Mouse (Mus musculus) forebrain, embryonic 14.5 days (tissue): ENCODE results near the gene Map4k5. TPM values are rescaled to one million over a fixed set of nuclear protein-coding genes. Genes with fewer than 3 reads are reported as not detected.

Source experiments
- ATAC-seq: fragments of 200-750 bp; cut with Nextera tagmentation; 2 replicates; pipeline ENCODE4 v1.8.0; 2017; ENCODE audit warnings: mild to moderate bottlenecking, moderate library complexity
- DNase-seq: peaks from one replicate; pipeline ENCODE4 v3.0.0-alpha.2; 2015; ENCODE audit warnings: low spot score
- H3K27ac ChIP-seq: fragments of 300-500 bp; sonication (generic); 2 replicates; pipeline ENCODE4 v1.5.1; 2014; ENCODE audit warnings: low read depth, mild to moderate bottlenecking, control low read depth, low read length, moderate library complexity
- H3K27me3 ChIP-seq: fragments of 300-500 bp; sonication (generic); replicated peaks from 2 replicates; pipeline ENCODE4 v1.6.1; 2014; ENCODE audit warnings: low read length, control low read depth, mixed read lengths; ENCODE audit not compliant: control insufficient read depth, insufficient read depth
- H3K36me3 ChIP-seq: fragments of 300-500 bp; sonication (generic); 2 replicates; pipeline ENCODE4 v1.6.1; 2014; ENCODE audit warnings: low read length, control low read depth; ENCODE audit not compliant: control insufficient read depth, insufficient read depth
- H3K4me1 ChIP-seq: fragments of 300-500 bp; sonication (generic); 2 replicates; pipeline ENCODE4 v1.6.1; 2014; ENCODE audit warnings: antibody characterized with exemption, low read length, control low read depth; ENCODE audit not compliant: control insufficient read depth, insufficient read depth
- H3K4me2 ChIP-seq: fragments of 300-500 bp; sonication (generic); 2 replicates; pipeline ENCODE4 v1.6.1; 2014; ENCODE audit warnings: mild to moderate bottlenecking, control low read depth, low read length
- H3K4me3 ChIP-seq: fragments of 300-500 bp; sonication (generic); 2 replicates; pipeline ENCODE4 v1.5.1; 2014; ENCODE audit warnings: low read depth, low read length, control low read depth
- H3K9ac ChIP-seq: fragments of 300-500 bp; sonication (generic); 2 replicates; pipeline ENCODE4 v1.6.1; 2014; ENCODE audit warnings: mild to moderate bottlenecking, low read length, control low read depth, moderate library complexity
- H3K9me3 ChIP-seq: fragments of 300-500 bp; sonication (generic); replicated peaks from 2 replicates; pipeline ENCODE4 v1.6.1; 2016; ENCODE audit warnings: low read length, control low read depth, mixed read lengths; ENCODE audit not compliant: control insufficient read depth
- WGBS: fragments of 180-500 bp; shearing (Covaris S2); extraction: QIAGEN DNeasy Blood & Tissue Kit; methylation state at CpG from one replicate; pipeline ENCODE4 v1.1.7; 2014; 5-methylcytosine and 5-hydroxymethylcytosine counted together
- polyA plus RNA-seq: library from polyadenylated mRNA; unstranded; fragments of >200 nt; fragmentation: Nextera tagmentation; extraction: Ambion mirVana; gene quantifications from 2 replicates; pipeline ENCODE4 v1.2.1, GENCODE M21; 2014

Gene Map4k5
- polyA plus RNA-seq, 1 experiment from 2014 or later, result 30.5 TPM

- peaks cover 69% of the 10 kb centered on the region for H3K36me3 ChIP-seq
Measured at GRCm38 (mm10) chr12:69812986-69813385, 80.0 kb downstream of the Map4k5 start.

GRCm38 (mm10) chr12:69811976-69812375, 81.0 kb downstream of the Map4k5 start:
- H3K9ac ChIP-seq, result no peak overlapping the region
- H3K27me3 ChIP-seq, result no peaks in the 10 kb centered on the region
- no peak overlapping the region for H3K27ac ChIP-seq
- ATAC-seq, result no peak
- H3K4me2 ChIP-seq, result no peak overlapping the region
- DNase-seq, result no peak
- H3K9me3 ChIP-seq, result no peaks in the 10 kb centered on the region
- H3K36me3 ChIP-seq, result peaks cover 66% of the 10 kb centered on the region
- H3K4me3 ChIP-seq, result no peak overlapping the region
- 52% methylated on average over 1 of the region's 1 CpGs for WGBS
- H3K4me1 ChIP-seq, result peaks cover 8% of the 10 kb centered on the region; the same call in 1 of the 2 replicates

More at GRCm38 (mm10) chr12:69812986-69813385, 80.0 kb downstream of the Map4k5 start:
- peaks cover 8% of the 10 kb centered on the region; the same call in 1 of the 2 replicates for H3K4me1 ChIP-seq
- no peaks in the 10 kb centered on the region for H3K9me3 ChIP-seq
- H3K4me3 ChIP-seq, result no peak overlapping the region
- no peak overlapping the region for H3K9ac ChIP-seq
- no peak overlapping the region for H3K27ac ChIP-seq
- H3K27me3 ChIP-seq, result no peaks in the 10 kb centered on the region
- ATAC-seq (no peak), DNase-seq (no peak)
- H3K4me2 ChIP-seq, result no peak overlapping the region
- WGBS, result 51% methylated on average over 3 of the region's 3 CpGs

DNA sequence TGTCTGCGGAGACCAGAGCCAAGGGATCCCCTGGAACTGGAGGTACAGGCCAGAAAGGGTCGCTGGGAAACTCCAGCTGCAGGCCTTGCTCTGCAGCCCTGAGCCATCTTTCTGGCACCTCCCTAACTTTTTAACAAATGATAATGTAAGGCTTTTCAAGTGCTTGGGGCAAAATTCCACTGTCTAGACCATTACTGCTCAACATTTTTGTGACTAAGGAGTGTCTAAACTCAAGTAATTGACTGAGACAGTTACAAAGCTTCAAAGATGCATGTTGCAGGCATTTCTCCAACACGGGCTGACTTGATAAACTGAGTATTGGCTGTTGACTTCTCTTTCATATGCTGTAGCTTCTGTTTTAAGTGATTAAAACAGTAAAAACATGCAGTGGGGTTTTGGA, 83.6 kb downstream of the Map4k5 start:
- Histone ChIP-seq H3K4me3 (no peak overlapping the region), H3K4me2 (no peak overlapping the region), H3K27ac (no peak overlapping the region), H3K36me3 (peaks cover 59% of the 10 kb centered on the region), H3K9ac (no peak overlapping the region), H3K27me3 (no peaks in the 10 kb centered on the region), H3K4me1 (peaks cover 6% of the 10 kb centered on the region; the same call in 1 of the 2 replicates), H3K9me3 (no peaks in the 10 kb centered on the region)
- DNase-seq (no peak), ATAC-seq (no peak)
- 88% methylated on average over 3 of the region's 3 CpGs for WGBS

GRCm38 (mm10) chr12:69807399-69807985, 85.5 kb downstream of the Map4k5 start:
- Histone ChIP-seq H3K9ac (no peak overlapping the region), H3K27me3 (no peaks in the 10 kb centered on the region), H3K27ac (no peak overlapping the region), H3K4me1 (no peaks in the 10 kb centered on the region), H3K4me2 (no peak overlapping the region), H3K4me3 (no peak overlapping the region), H3K9me3 (no peaks in the 10 kb centered on the region), H3K36me3 (peaks cover 56% of the 10 kb centered on the region)
- no peak for ATAC-seq
- DNase-seq, result no peak
- 85% methylated on average over 11 of the region's 11 CpGs for WGBS

DNA sequence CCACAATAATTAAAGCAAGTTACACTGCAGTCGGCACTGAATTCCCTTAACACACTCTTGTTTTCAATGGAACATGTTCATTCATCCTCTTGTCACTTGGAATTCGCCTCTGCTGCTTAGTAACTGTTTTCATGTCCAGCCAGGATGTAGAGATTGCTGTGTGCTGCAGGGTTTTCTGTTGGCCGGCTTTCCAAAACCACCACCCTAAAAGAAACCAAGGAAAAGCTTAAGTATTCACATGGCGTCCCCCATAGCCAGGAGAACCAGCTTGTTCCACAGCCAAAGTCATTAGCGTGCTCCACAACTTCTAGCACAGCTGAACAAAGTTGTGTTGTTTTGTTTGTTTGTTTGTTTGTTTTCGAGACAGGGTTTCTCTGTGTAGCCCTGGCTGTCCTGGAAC, 87.9 kb downstream of the Map4k5 start:
- H3K4me2 ChIP-seq, result no peak overlapping the region
- no peak for ATAC-seq

DNA sequence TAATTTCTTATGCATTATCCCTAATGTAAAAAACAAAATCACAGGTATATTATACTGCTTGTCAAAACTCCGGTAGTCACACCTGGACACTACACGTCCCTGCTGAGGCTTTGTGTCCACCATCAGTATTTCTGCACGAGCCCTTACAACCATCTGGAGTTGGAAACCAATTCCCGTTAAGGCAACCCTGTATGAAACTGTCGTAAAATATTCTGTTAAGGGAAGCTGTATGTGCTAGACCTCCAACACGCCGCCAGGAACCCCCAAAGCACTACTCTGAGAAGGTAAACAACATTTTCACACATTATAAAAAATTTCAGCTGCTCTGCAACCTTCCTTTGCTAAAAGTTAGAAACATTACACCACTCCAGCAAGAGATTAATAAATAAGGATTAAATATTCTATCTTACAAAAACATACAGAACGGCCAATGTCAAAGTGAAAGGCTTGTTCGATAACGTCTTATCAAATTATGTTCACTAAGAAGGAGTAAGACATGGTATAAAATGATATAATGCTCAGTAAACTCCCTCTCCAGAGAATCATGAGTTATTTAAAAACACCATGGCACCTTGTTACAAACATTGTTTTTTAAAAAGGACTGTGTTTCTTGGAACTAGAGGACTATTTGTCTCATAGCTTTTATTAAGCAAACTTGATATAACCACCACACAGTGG, 88.5 kb downstream of the Map4k5 start:
- H3K4me3 ChIP-seq, result no peak overlapping the region
- H3K4me2 ChIP-seq, result no peak overlapping the region
- WGBS, result 94% methylated on average over 10 of the region's 10 CpGs

More for the DNA sequence above, 87.9 kb downstream of the Map4k5 start:
- Histone ChIP-seq H3K36me3 (peaks cover 47% of the 10 kb centered on the region), H3K27ac (no peak overlapping the region), H3K27me3 (no peaks in the 10 kb centered on the region), H3K4me1 (no peaks in the 10 kb centered on the region), H3K9ac (no peak overlapping the region), H3K4me3 (no peak overlapping the region), H3K9me3 (no peaks in the 10 kb centered on the region)
- no peak for DNase-seq
- WGBS, result 83% methylated on average over 6 of the region's 6 CpGs

GRCm38 (mm10) chr12:69803196-69803595, 89.8 kb downstream of the Map4k5 start:
- Histone ChIP-seq H3K4me2 (no peak overlapping the region), H3K4me1 (no peaks in the 10 kb centered on the region), H3K9ac (no peak overlapping the region), H3K27ac (no peak overlapping the region), H3K9me3 (no peaks in the 10 kb centered on the region), H3K27me3 (no peaks in the 10 kb centered on the region), H3K36me3 (peaks cover 36% of the 10 kb centered on the region), H3K4me3 (no peak overlapping the region)
- ATAC-seq (no peak), DNase-seq (no peak)
- WGBS, result 93% methylated on average over 4 of the region's 6 CpGs

More for the DNA sequence above, 88.5 kb downstream of the Map4k5 start:
- ATAC-seq, result no peak
- no peak for DNase-seq
- no peaks in the 10 kb centered on the region for H3K4me1 ChIP-seq
- H3K9ac ChIP-seq, result no peak overlapping the region
- no peaks in the 10 kb centered on the region for H3K9me3 ChIP-seq
- H3K36me3 ChIP-seq, result peaks cover 45% of the 10 kb centered on the region
- no peaks in the 10 kb centered on the region for H3K27me3 ChIP-seq
- H3K27ac ChIP-seq, result no peak overlapping the region

DNA sequence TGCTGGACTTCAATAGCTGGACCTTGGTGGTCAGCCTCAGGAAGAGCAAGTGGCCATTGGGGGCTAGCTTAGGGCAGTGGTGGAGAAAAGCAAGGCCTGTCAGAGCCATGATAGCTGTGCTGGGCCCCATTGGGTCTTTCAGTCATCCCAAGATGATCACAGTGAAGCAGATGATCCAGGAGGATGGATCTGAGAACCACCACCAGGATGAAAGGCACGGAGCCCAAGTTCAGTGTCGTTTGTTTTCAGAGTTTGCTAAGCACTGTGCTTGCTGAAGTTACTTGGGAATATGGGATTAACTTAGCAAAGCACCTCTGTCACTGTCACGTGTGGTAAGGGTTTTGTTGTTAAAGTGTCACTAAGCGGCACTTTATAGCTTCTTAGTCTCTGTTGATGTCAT, 92.4 kb downstream of the Map4k5 start:
- H3K27ac ChIP-seq, result no peak overlapping the region

GRCm38 (mm10) chr12:69796311-69796710, 96.7 kb downstream of the Map4k5 start:
- 90% methylated on average over 3 of the region's 3 CpGs for WGBS
- DNase-seq, result no peak

More for the DNA sequence above, 92.4 kb downstream of the Map4k5 start:
- DNase-seq (no peak), ATAC-seq (no peak)
- H3K4me3 ChIP-seq, result no peak overlapping the region
- H3K9ac ChIP-seq, result no peak overlapping the region
- H3K4me1 ChIP-seq, result no peaks in the 10 kb centered on the region
- WGBS, result 90% methylated on average over 4 of the region's 4 CpGs
- no peaks in the 10 kb centered on the region for H3K27me3 ChIP-seq
- peaks cover 16% of the 10 kb centered on the region for H3K36me3 ChIP-seq
- no peaks in the 10 kb centered on the region for H3K9me3 ChIP-seq
- no peak overlapping the region for H3K4me2 ChIP-seq

More at GRCm38 (mm10) chr12:69796311-69796710, 96.7 kb downstream of the Map4k5 start:
- Histone ChIP-seq H3K4me2 (no peak overlapping the region), H3K4me3 (no peak overlapping the region), H3K9ac (no peak overlapping the region), H3K36me3 (no peaks in the 10 kb centered on the region), H3K9me3 (no peaks in the 10 kb centered on the region), H3K27me3 (no peaks in the 10 kb centered on the region), H3K4me1 (0 out of 2 replicates have a peak, but pooled peaks cover 2% of the 10 kb centered on the region), H3K27ac (no peak overlapping the region)
- ATAC-seq, result no peak
